Mouse (Mus musculus) adrenal gland, postnatal 10 days (tissue): ENCODE measurements at regions not wholly inside any gene's neighbourhood (a gene's known extent, or its start where the extent isn't known, plus 50 kb on each side); places are given as distances from the start of the nearest gene placed in this dataset.

Source experiments
- DNase-seq: peaks from one replicate; pipeline ENCODE4 v3.0.0; 2021; ENCODE audit warnings: mixed read lengths

GRCm38 (mm10) chr9:90326531-90326930 is 55.9 kb upstream of the Tbc1d2b start:
- no peak for DNase-seq
